Mouse (Mus musculus) forebrain, embryonic 16.5 days (tissue): ENCODE results near the gene 4933411K16Rik. TPM values are rescaled to one million over a fixed set of nuclear protein-coding genes. Genes with fewer than 3 reads are reported as not detected.
A peak's percentile ranks its signal among the peaks of the same experiment; 100 is the strongest.

Experiments
- ATAC-seq: fragments of 200-750 bp; cut with Nextera tagmentation; 2 replicates; pipeline ENCODE4 v1.8.0; 2017; ENCODE audit warnings: mild to moderate bottlenecking, moderate library complexity
- H3K27ac ChIP-seq: fragments of 300-500 bp; sonication (generic); 2 replicates; pipeline ENCODE4 v1.5.1; 2014; ENCODE audit warnings: low read length, control low read depth
- H3K27me3 ChIP-seq: fragments of 300-500 bp; sonication (generic); replicated peaks from 2 replicates; pipeline ENCODE4 v1.6.1; 2014; ENCODE audit warnings: low read length; ENCODE audit not compliant: control insufficient read depth, insufficient read depth
- H3K36me3 ChIP-seq: fragments of 300-500 bp; sonication (generic); 2 replicates; pipeline ENCODE4 v1.6.1; 2014; ENCODE audit not compliant: control insufficient read depth, insufficient read depth
- H3K4me1 ChIP-seq: fragments of 300-500 bp; sonication (generic); replicated peaks from 2 replicates; pipeline ENCODE4 v1.6.1; 2014; ENCODE audit warnings: low read length; ENCODE audit not compliant: control insufficient read depth, insufficient read depth
- H3K4me2 ChIP-seq: fragments of 300-500 bp; sonication (generic); 2 replicates; pipeline ENCODE4 v1.6.1; 2014; ENCODE audit warnings: mild to moderate bottlenecking, low read length, control low read depth
- H3K4me3 ChIP-seq: fragments of 300-500 bp; sonication (generic); replicated peaks from 2 replicates; pipeline ENCODE4 v1.5.1; 2014; ENCODE audit warnings: mild to moderate bottlenecking, low read length, control low read depth
- H3K9ac ChIP-seq: fragments of 300-500 bp; sonication (generic); replicated peaks from 2 replicates; pipeline ENCODE4 v1.6.1; 2014; ENCODE audit warnings: low read depth, low read length, control low read depth
- H3K9me3 ChIP-seq: fragments of 300-500 bp; sonication (generic); 2 replicates; pipeline ENCODE4 v1.6.1; 2016; ENCODE audit warnings: low read length; ENCODE audit not compliant: control insufficient read depth
- WGBS: fragments of 180-500 bp; shearing (Covaris S2); extraction: QIAGEN DNeasy Blood & Tissue Kit; methylation state at CpG from one replicate; pipeline ENCODE4 v1.1.7; 2014; 5-methylcytosine and 5-hydroxymethylcytosine counted together
- polyA plus RNA-seq: library from polyadenylated mRNA; unstranded; fragments of >200 nt; fragmentation: Nextera tagmentation; extraction: Ambion mirVana; gene quantifications from 2 replicates; pipeline ENCODE4 v1.2.1, GENCODE M21; 2015

4933411K16Rik gene
- polyA plus RNA-seq, 1 experiment from 2014 or later = not detected

DNA sequence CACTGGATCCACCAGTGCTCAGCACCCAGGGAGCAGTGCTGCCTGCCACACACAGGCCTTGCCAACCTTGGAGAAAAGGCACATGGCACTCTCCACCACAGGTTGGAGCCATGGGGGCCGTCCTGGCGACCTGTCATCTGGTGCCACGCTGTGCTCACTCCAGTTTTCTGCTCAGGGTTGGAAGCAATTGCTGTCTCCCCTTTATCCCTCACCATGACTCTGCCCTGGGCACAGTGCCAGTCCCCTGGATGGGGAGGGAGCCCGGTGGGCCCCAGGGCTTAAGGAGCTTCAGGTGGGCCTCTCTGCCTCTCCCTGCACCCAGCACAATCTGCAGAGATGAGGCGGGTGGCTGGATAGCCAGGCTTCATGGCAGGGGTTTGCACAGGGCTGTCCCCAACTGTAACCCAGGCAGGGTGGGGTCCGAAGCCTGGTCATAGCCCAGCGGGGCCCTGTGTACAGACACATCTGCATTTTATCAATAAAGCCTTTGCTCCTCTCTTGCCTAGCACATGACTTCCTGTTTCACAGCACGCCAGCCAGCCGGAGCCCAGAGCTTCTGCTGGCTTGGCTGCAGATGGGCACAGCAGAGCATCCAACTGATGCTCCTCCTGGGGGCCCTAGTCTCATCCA is 17.8 kb upstream of the 4933411K16Rik start:
- Histone ChIP-seq H3K9ac (no peak overlapping the region), H3K27ac (no peak overlapping the region), H3K4me3 (no peak overlapping the region), H3K9me3 (no peaks in the 10 kb centered on the region), H3K27me3 (no peaks in the 10 kb centered on the region), H3K36me3 (no peaks in the 10 kb centered on the region), H3K4me2 (no peak overlapping the region), H3K4me1 (0 out of 2 replicates have a peak, but pooled peaks cover 4% of the 10 kb centered on the region)
- 65% methylated on average over 9 of the region's 9 CpGs for WGBS
- ATAC-seq = peak; percentile 15; the same call in 1 of the 2 replicates

DNA sequence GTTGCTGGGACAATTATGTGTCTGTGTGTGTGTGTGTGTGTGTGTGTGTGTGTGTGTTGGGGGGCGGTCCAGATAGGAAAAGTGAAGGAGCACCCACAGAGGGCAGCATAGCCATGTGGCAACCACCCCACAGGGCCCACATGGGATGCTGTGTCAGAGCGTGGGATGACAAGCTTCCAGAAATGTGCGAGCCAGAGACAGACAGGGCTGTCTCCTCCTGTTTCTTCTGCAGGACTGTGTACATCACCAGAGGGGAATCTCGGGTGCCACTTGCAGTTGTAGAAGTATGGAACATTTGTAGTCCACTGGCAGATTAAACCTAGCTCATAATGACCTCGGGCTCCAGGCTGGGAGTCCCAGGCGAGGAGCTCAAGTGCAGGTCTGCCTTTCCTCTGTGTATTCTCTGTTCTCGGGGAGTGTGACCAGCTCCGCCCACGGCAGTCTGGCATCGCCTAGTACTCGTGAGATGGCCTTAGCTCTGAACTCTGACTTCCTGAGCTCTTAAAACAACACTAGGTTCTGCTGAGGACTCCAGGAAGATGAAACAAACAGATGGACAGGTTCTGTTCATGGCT is 17.1 kb upstream of the 4933411K16Rik start:
- Histone ChIP-seq H3K36me3 (no peaks in the 10 kb centered on the region), H3K4me2 (no peak overlapping the region), H3K9ac (no peak overlapping the region), H3K9me3 (no peaks in the 10 kb centered on the region), H3K27ac (no peak overlapping the region), H3K4me3 (no peak overlapping the region), H3K4me1 (0 out of 2 replicates have a peak, but pooled peaks cover 4% of the 10 kb centered on the region), H3K27me3 (no peaks in the 10 kb centered on the region)
- ATAC-seq = peak; percentile 24; the same call in 1 of the 2 replicates
- 65% methylated on average over 11 of the region's 11 CpGs for WGBS

DNA sequence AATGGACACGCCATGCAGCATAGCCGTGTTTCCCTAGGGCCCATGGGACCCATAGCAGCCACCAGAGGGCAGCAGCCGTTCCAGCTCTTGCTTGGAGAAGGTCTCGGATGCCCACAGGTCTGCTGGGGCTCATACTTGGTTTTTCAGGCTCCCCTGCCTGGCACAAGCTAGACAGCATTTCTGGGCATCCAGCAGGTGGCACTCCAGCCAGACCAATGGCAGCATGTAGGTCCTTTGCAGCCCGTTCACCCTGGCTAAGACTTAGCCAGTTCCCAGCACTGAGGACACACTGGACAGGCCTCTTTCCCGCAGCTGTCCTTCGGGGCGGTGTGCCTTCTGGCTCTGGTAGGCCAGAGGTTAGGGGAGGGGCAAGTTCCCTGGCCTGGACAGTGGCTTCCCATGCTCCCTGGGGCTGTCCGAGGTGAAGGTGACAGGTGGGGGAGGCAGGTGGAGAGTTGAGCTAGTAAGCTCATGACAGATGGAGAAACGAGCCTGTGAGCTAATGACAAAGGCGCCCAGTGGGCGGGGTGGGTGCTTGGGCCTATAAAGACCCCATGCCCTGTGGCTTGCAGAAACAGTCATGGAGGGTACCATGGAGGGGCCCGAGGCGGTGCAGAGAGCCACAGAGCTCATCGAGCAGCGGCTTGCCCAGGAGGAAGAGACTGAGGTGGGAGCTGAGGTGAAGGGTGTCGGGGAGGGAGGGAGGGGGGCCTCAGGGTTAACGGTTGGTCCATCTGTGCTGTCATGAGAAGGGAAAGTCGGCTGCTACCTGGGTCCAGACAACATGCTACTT is 16.4 kb upstream of the 4933411K16Rik start, which contains the start of gene Ankrd2:
TSS of gene Ankrd2 (plus strand) at position 545 of the 793 bp plus-strand sequence.
- no peak within 1 kb of the TSS for H3K9ac ChIP-seq
- peak; percentile 80 for ATAC-seq
- 0 out of 2 replicates have a peak, but pooled peaks cover 4% of the 10 kb centered on the region for H3K4me1 ChIP-seq
- no peak within 1 kb of the TSS for H3K4me3 ChIP-seq
- no peak within 1 kb of the TSS for H3K4me2 ChIP-seq
- H3K27me3 ChIP-seq = no peaks in the 10 kb centered on the region
- H3K27ac ChIP-seq = no peak within 1 kb of the TSS
- H3K9me3 ChIP-seq = no peaks in the 10 kb centered on the region
- WGBS = 65% methylated on average over 19 of the region's 19 CpGs
- H3K36me3 ChIP-seq = no peaks in the 10 kb centered on the region

DNA sequence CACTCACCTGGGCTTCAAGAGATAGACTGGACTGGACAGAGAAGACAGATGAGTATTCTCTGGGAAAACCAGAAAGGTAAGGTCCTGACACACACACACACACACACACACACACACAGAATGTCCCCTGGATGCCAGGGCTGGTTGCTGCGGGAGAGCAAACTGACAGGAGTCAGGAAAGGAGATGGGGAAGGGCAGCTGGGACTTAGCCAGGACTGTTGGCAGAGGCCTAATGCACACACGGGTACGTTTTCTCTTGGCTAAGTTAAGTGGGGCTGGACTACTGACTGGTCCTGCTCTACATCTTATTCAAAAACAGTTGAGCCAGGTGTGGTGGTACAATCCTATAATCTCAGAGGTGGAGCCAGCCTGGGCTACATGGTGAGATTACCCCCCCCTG is 15.7 kb upstream of the 4933411K16Rik start:
- Histone ChIP-seq H3K9me3 (no peaks in the 10 kb centered on the region), H3K36me3 (no peaks in the 10 kb centered on the region), H3K4me3 (no peak overlapping the region), H3K9ac (no peak overlapping the region), H3K4me1 (0 out of 2 replicates have a peak, but pooled peaks cover 4% of the 10 kb centered on the region), H3K4me2 (no peak overlapping the region), H3K27me3 (no peaks in the 10 kb centered on the region), H3K27ac (no peak overlapping the region)
- ATAC-seq = no peak
- 74% methylated on average over 3 of the region's 3 CpGs for WGBS

DNA sequence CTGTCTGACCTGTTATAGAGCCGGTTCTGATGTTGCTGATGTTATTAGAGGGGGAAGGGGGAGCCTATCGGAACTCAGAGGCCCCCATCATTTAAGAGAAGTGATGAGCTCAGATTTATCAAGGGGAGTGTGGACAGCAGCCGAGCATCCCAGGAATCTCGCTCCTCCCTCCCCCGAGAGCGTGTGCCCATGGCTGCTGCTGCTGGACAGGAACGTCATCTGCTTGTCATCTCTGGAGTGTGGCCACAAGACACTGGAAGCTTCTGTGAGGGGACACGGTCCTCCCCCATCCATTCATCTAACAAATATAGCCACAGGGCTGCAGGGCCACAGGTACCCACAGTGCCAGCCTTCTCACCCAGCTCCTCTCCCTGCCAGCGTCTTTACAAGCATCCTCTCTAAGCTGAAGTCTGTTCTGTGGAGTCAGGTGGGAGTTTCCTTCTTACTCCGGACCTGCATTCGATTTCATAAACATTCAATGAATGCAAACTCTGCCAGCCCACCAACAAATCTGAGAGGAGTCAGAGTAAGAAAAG is 14.8 kb upstream of the 4933411K16Rik start:
- 85% methylated on average over 11 of the region's 11 CpGs for WGBS
- no peaks in the 10 kb centered on the region for H3K36me3 ChIP-seq
- 0 out of 2 replicates have a peak, but pooled peaks cover 4% of the 10 kb centered on the region for H3K4me1 ChIP-seq
- H3K9ac ChIP-seq = no peak overlapping the region
- no peak for ATAC-seq
- no peaks in the 10 kb centered on the region for H3K27me3 ChIP-seq
- no peak overlapping the region for H3K4me3 ChIP-seq
- H3K27ac ChIP-seq = no peak overlapping the region
- H3K9me3 ChIP-seq = no peaks in the 10 kb centered on the region
- H3K4me2 ChIP-seq = no peak overlapping the region

DNA sequence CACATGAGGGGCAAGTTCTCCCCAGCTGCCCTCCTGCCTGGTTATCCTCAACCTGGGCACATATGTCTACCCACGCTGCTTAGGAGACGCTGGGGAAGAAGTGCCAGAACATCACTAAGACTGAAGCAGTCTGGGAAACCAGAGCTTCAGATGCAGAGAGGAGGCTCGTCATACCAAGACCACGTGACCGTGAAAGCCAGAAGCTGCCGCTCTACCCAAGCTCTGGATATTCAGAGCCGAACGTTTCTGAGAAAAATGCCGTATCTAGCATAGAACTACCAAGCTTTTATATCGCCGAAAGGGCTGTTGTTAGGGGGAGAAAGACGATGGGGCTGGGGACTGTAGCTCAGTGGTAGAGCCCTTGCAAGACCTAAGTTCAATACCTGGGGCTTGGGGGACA is 13.7 kb upstream of the 4933411K16Rik start:
- H3K4me3 ChIP-seq = no peak overlapping the region
- no peaks in the 10 kb centered on the region for H3K9me3 ChIP-seq
- H3K27ac ChIP-seq = no peak overlapping the region
- 0 out of 2 replicates have a peak, but pooled peaks cover 4% of the 10 kb centered on the region for H3K4me1 ChIP-seq
- H3K4me2 ChIP-seq = no peak overlapping the region
- H3K9ac ChIP-seq = no peak overlapping the region
- ATAC-seq = no peak
- no peaks in the 10 kb centered on the region for H3K36me3 ChIP-seq
- H3K27me3 ChIP-seq = no peaks in the 10 kb centered on the region
- 87% methylated on average over 12 of the region's 12 CpGs for WGBS

DNA sequence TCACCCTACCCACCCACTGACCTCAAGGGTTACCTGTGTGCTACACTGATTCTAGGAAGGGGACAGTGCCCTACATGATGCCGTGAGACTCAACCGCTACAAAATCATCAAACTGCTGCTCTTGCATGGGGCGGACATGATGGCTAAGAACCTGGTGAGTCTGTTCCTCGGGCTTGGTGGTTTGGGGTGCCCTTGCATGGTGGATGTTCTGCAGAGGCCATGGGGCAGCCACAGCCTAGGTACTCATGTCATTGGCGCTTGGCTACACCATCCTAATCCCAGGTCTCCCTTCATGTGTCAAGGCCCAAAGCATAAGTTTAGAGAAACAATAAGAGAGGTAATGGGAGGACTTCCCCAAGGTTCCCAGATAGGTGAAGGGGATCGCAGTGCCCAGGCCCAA is 8.1 kb upstream of the 4933411K16Rik start:
- Histone ChIP-seq H3K27me3 (no peaks in the 10 kb centered on the region), H3K9me3 (no peaks in the 10 kb centered on the region), H3K4me2 (no peak overlapping the region), H3K4me1 (peaks cover 4% of the 10 kb centered on the region; the same call in 1 of the 2 replicates), H3K4me3 (no peak overlapping the region), H3K36me3 (no peaks in the 10 kb centered on the region), H3K9ac (no peak overlapping the region), H3K27ac (no peak overlapping the region)
- no peak for ATAC-seq
- 97% methylated on average over 6 of the region's 6 CpGs for WGBS

DNA sequence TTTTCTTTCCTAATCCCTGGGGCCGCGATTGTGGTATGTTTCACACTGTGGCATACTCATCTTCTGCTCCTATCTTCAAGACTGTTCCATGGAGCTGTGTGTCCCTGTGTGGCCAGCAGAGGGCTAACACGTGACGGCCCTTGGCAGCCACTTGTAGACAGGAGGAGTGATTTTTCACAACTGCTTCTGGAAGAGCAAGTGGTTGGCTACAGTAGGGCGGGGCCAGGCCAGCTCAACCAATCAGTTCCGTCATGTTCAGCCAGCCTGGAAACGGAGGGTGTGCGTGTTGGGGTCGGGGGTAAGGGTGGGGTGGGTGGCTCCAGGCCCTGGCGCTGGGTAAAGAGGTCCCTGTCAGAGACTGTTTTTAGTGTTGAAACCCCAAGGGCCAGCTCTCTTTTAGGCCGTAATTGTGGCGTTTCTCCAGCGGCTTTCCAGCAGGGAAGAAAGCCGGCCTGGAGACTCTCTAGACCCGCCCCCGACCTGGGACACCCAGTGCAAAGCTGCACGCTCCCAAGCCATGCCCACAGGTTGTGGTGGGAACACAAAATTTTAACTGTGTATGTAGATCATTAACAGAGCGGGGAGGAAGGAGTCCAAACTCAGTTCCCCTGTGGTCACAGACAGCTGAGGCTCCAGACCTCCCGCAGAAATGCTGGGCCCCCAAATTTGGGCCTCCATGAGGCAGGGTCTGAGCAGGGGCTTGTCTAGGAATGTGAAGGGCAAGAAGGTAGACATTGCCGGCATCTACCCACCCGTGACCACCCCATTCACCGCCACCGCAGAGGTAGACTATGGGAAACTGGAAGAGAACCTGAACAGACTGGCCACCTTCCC is 6.6 kb upstream of the 4933411K16Rik start, which contains the start of gene Hoga1:
TSS of gene Hoga1 (plus strand) at position 342 of the 834 bp plus-strand sequence.
- Histone ChIP-seq H3K4me1 (peaks cover 4% of the 10 kb centered on the region; the same call in 1 of the 2 replicates), H3K4me3 (peak within 1 kb of the TSS; percentile 32), H3K9ac (0 out of 2 replicates have a peak within 1 kb of the TSS, but pooled peaks have one; percentile 22), H3K27me3 (no peaks in the 10 kb centered on the region), H3K36me3 (no peaks in the 10 kb centered on the region), H3K27ac (no peak within 1 kb of the TSS), H3K4me2 (peak within 1 kb of the TSS; percentile 49), H3K9me3 (no peaks in the 10 kb centered on the region)
- 23% methylated on average over 23 of the region's 23 CpGs for WGBS
- peak; percentile 89 for ATAC-seq
